Comparison of ENCODE assay signal across 18 mouse cellular contexts in genomic region chr2:156981291-156981690, GRCm38 (mm10).
"Had no signal": no experiment of that assay in that cellular context is flagged by ENCODE, and none has a peak within 500 bp of the region (broad histone marks: within the 10 kb centered on the region; RNA-seq: fewer than 3 reads in every experiment).

No protein-coding gene starts in this region.

- DNase-seq: lung, adult 18-20 months; lung, embryonic 14.5 days; lung, postnatal 10 days; lung, postnatal 4 days; midbrain, embryonic 14.5 days; retina, postnatal 1 day; right cerebral cortex, adult 18-20 months; thymus, adult 2 months; thymus, postnatal 25 days; thymus, postnatal 4 days had no signal

- H3K9me3 ChIP-seq: midbrain, embryonic 10.5 days; midbrain, embryonic 12.5 days; neural tube, embryonic 13.5 days; neural tube, embryonic 15.5 days; stomach, embryonic 15.5 days had no signal

- H3K4me3 ChIP-seq: midbrain, embryonic 10.5 days; midbrain, embryonic 12.5 days; myocyte; neural tube, embryonic 13.5 days; neural tube, embryonic 15.5 days; stomach, embryonic 15.5 days had no signal

- H3K27me3 ChIP-seq: midbrain, embryonic 12.5 days; neural tube, embryonic 13.5 days; neural tube, embryonic 15.5 days; stomach, embryonic 15.5 days had no signal

- H3K36me3 ChIP-seq: midbrain, embryonic 10.5 days; midbrain, embryonic 12.5 days; neural tube, embryonic 15.5 days; stomach, embryonic 15.5 days had no signal

- H3K4me1 ChIP-seq: stomach, embryonic 15.5 days had no signal

- H3K27ac ChIP-seq: midbrain, embryonic 10.5 days; midbrain, embryonic 12.5 days; neural tube, embryonic 13.5 days; neural tube, embryonic 15.5 days; stomach, embryonic 15.5 days; stomach, postnatal 0 days had no signal

- H3K9ac ChIP-seq: lung, embryonic 14.5 days; midbrain, embryonic 12.5 days; neural tube, embryonic 13.5 days; neural tube, embryonic 15.5 days; stomach, embryonic 15.5 days had no signal

- H3K4me2 ChIP-seq: lung, embryonic 14.5 days; midbrain, embryonic 12.5 days; neural tube, embryonic 13.5 days; neural tube, embryonic 15.5 days; stomach, embryonic 15.5 days had no signal

- ATAC-seq: midbrain, embryonic 16.5 days had no signal
